Mouse (Mus musculus) fat pad, adult 2 months (tissue): ENCODE data around the gene Cntnap1.

Source experiments
- DNase-seq: peaks from one replicate; pipeline ENCODE4 v3.0.0-alpha.2; 2011; ENCODE audit warnings: low read depth, low spot score; ENCODE audit errors: extremely low read depth

Gene Cntnap1

GRCm38 (mm10) chr11:101169301-101170107, 819 bp upstream of the Cntnap1 start:
- DNase-seq = no peak

- peak; percentile 76 for DNase-seq
Measured at GRCm38 (mm10) chr11:101170811-101171610, 688 bp downstream of the Cntnap1 start, which contains the start of gene Plekhh3. Gene Plekhh3 (minus strand): TSS chr11:101171351.

DNA sequence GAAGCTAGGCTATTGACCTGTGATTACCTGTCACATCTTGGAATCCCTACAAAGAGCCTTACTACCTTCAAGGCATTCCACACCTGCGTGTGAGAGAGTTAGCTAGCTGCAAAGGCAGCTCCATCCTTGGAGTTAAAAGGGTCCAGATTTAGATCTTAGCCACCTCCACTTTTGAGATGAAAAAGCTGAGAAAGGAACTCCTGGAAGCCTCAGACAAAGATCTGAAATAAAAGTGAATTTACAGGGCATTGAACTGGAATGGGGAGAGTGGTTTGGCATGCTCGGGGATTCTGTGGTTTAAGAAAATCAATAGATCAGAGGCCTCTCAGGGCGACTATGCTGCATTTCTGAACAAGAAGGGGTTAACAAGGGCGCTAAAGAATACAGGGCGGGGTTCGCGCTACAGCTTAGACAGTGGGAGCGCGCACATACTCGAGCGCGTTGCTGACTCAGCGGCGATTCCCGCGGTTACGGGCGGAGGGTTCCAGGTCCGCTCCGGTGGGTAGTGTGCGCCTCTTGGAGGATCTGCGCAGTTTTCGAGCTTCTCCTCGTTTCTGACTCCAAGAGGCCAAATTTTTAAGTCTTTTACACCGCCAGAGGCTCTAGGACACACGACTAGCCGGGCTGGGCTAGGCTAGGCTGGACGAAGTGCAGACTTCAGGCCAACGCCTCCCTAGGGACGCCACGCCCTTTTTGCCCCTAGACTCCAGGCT, 1.6 kb downstream of the Cntnap1 start:
- no peak for DNase-seq

- no peak for DNase-seq
Measured at GRCm38 (mm10) chr11:101172434-101172815, 2.1 kb downstream of the Cntnap1 start.

- DNase-seq = no peak
Measured at GRCm38 (mm10) chr11:101173112-101173511, 2.8 kb downstream of the Cntnap1 start.

DNA sequence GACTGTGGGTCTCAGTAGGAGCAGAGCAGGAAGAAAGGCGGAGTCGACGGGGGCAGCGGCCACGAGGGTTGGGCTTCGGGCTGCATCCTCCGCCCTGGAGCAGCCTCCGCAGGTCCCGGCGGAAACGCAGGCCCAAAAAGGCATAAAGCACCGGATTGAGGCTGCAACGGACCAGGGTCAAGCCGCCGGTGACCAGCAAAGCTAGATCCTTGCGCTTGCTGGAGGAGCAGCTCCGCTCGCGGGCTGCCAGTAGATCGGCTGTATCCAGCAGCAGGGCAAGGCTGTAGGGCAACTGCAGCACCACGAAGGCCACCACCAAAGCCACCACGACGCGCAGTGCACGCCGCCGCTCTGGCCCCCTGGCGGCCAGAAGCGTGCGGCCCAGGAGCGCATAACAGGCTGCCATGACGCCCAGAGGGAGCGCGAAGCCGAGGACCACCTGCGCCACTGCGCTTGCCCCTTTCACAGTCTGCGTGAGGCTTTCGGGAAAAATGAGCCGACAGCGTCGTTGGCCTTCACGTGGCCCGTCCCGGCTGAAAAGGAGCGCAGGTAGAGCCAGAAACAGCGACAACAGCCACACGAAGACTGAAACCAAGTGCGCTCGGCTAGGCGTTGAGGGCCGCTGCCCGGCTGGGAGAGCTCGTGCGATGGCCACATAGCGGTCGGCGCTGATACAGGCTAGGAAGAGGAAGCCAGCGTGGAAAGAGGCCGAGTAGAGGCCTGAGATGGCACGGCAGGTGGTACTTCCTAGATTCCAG, 3.5 kb downstream of the Cntnap1 start:
- no peak for DNase-seq

GRCm38 (mm10) chr11:101174389-101174745, 4.0 kb downstream of the Cntnap1 start:
- no peak for DNase-seq

GRCm38 (mm10) chr11:101174851-101175628, 4.7 kb downstream of the Cntnap1 start, which contains the start of gene Ccr10:
Gene Ccr10 (minus strand): TSS chr11:101175443.
- no peak for DNase-seq

DNA sequence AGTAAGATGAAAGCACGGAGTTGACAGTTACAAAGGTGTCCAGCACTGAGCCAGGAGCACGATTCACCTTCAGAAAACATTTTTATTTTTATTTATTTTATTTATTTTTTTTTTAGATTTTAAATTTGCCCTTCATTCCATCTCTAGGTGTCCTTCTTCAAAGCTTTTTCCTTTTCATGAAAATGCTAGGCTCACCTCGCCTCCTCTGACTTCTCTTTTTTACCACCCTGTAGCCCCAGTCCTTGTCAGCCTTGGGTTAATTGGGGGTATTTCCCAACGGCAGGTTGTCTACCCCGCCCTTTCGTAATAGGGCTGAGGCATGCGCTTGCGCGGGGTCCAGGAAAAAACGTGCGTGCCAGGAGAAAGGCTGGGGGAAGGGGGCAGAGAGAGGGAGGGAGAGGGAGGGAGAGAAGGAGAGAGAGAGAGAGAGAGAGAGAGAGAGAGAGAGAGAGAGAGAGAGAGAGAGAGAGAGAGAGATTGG, 5.4 kb downstream of the Cntnap1 start:
- no peak for DNase-seq

- no peak for DNase-seq
Measured at GRCm38 (mm10) chr11:101176117-101176691, 5.9 kb downstream of the Cntnap1 start.

DNA sequence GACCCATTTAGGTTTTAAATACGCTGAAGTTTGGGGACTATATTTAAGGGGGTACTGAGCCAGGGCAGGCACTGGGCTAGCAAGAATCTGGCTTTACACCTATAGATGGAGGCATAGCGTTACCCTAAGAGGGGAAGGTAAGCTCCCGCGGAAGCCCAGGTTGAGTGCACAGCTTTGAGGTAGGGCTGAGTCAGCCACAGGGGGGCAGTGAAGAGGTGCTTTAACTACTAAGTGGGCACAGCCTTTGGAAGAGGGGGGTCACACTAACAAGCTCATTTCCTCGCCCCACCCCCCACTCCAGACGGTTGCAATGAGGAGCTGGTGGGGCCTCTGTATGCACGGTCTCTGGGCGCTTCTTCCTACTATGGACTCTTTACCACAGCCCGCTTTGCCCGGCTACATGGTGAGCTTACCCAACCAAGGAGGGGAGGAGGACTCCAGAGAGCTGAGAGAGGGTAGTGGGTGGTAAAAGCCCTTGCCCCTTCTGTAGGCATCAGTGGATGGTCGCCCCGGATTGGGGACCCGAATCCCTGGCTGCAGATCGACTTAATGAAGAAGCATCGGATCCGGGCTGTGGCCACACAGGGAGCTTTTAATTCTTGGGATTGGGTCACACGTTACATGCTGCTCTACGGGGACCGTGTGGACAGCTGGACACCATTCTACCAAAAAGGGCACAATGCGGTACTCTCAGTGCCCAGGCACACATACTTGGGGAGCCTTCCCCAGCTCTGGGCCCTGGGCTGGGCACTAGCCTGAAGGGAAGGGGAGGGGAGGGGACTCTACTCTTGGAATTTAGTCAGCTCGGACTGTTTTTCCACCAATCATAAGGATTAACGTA, 6.8 kb downstream of the Cntnap1 start:
- DNase-seq = no peak

DNA sequence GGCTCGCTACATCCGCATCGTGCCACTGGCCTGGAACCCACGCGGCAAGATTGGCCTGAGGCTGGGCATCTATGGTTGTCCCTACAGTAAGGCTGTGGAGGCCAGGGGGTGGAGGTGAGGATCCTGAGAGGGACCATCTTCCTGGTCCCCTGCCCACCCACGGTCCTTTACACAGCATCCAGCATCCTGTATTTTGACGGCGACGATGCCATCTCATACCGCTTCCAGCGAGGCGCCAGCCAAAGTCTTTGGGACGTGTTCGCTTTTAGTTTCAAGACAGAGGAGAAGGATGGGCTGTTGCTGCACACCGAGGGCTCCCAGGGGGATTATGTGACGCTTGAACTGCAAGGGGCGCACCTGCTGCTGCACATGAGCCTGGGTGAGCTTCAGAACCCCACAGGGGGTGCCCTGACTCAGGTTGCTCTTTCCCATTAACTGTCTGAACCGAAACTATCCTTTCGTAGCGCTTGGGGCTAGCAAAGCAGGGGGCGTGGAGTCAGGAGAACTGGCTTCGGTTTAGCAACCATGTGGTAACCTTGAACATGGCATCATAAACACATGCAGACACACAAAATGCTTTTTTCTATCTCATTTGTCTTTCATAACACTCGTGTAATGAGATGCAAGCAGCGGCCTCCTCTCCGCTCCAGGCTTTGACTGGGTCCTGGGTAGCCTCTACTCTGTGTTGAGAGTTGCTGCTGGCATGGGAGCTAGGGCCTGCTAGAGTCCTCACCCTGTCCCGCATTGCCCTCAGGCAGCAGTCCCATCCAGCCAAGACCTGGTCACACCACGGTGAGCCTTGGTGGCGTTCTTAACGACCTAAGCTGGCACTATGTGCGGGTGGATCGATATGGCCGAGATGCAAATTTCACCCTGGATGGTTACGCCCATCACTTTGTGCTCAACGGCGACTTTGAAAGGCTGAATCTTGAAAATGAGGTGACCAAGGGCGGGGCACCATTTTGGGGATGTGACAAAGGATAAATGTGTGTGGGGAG, 8.0 kb downstream of the Cntnap1 start:
- DNase-seq = no peak

- DNase-seq = no peak
Measured at GRCm38 (mm10) chr11:101179306-101179705, 9.0 kb downstream of the Cntnap1 start.

GRCm38 (mm10) chr11:101180261-101180660, 9.9 kb downstream of the Cntnap1 start:
- no peak for DNase-seq

DNA sequence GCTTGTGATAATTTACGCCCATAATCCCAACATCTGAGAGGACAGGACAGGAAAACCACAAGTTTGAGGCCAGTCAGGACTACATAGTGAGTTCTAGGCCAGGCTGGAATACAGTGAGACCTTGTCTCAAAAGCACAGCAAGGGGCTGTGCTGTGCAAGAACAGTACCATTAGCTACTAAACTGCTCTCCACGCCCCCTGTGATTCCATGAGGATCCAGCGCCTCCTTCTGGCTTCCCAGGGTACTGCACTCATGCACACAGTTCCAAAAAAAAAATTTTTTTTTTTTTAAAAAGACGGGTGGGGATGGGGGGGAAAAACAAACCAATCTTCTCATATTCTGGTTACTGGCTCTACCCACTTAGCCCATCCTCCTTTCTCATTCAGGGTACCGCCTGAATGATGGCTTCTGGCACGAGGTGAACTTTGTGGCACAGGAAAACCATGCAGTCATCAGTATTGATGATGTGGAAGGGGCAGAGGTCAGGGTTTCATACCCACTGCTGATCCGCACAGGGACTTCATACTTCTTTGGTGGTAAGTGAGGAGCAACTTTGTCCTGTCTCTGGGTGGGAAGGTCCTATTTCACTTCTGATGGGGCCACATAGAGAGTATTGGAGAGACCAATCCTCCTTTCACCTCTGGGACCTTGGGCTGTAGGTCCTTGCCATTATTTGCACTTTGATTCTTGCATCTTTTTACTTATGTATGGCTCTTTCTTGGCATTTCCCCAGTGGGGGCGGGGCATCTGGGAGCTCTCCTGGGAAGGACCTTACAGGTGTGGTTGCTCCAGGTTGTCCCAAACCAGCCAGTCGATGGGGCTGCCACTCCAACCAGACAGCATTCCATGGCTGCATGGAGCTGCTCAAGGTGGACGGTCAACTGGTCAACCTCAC, 10.8 kb downstream of the Cntnap1 start:
- DNase-seq = no peak

- no peak for DNase-seq
Measured at GRCm38 (mm10) chr11:101181961-101182360, 11.6 kb downstream of the Cntnap1 start.
